Mouse (Mus musculus) heart, adult 2 months (tissue): Measurements from ENCODE around the gene Zdhhc3.

Experiments
- CTCF ChIP-seq: fragments of 200-600 bp; IDR thresholded peaks from 2 replicates; pipeline ENCODE4 v1.8.1; 2022; ENCODE audit warnings: antibody characterized with exemption, mild to moderate bottlenecking, moderate library complexity
- EP300 ChIP-seq: fragments of 200-500 bp; IDR thresholded peaks from 2 replicates; pipeline ENCODE4 v1.6.1; 2011; ENCODE audit warnings: low read depth, low read length, control low read depth; ENCODE audit not compliant: insufficient read depth
- POLR2A ChIP-seq: fragments of 200-500 bp; IDR thresholded peaks from 2 replicates; pipeline ENCODE4 v1.6.1; 2011; ENCODE audit warnings: mild to moderate bottlenecking, low read depth, low read length, control low read depth; ENCODE audit not compliant: insufficient read depth

DNA sequence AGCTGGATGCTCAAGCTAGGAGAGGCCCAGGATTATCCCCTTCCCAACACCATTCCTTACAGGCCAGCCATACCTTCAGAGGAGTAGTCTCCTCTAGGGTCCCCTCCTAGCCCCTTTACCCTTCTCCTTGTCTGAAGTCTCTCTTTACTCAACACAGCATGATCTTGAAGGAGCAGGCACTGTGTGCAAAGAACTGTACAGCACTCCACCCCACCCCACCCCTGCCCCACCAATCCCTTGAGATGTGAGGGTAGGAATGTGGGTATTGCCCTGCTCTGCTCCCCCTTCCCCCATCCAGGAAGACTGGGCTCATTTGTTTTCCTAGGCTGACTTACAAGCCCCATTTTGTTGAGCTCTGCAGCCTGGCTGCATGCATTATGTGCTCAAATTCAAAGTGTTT, 8.6 kb downstream of the Zdhhc3 start:
- TF ChIP-seq CTCF = no peak
- no peak for TF ChIP-seq POLR2A
- no peak for TF ChIP-seq EP300
